Mouse (Mus musculus) T-helper 1 cell (primary cell): ENCODE data around the gene Commd4.
"Not testable (repeated sequence)": the region's sequence is repeated elsewhere in the genome, so short reads cannot be mapped to it uniquely, and the experiment has no call there.

Experiments
- in situ Hi-C: fragments of 300-600 bp; cut with MboI, MseI; formaldehyde crosslinking; loops from one replicate; pipeline ENCODE4 v1.15.1; 2025; ENCODE audit warnings: high pct_unique_total_duplicates

Commd4 gene

GRCm38 (mm10) chr9:57158013-57158470 lies at the start of gene Commd4:
TSS of gene Commd4 (minus strand) at chr9:57158331.
- in situ Hi-C loops: no loop called here

GRCm38 (mm10) chr9:57206896-57207295 lies 48.8 kb upstream of the Commd4 start:
- in situ Hi-C loops: no loop called here

- in situ Hi-C loops: not testable (repeated sequence)
Measured at GRCm38 (mm10) chr9:57203571-57203970, 45.4 kb upstream of the Commd4 start.

GRCm38 (mm10) chr9:57202981-57203380 lies 44.9 kb upstream of the Commd4 start:
- in situ Hi-C loops: no loop called here

- in situ Hi-C loops: no loop called here
Measured at GRCm38 (mm10) chr9:57197414-57197813, 39.3 kb upstream of the Commd4 start.

- in situ Hi-C loops: no loop called here
Measured at GRCm38 (mm10) chr9:57196708-57197107, 38.6 kb upstream of the Commd4 start.

- in situ Hi-C loops: no loop called here
Measured at GRCm38 (mm10) chr9:57168411-57168810, 10.3 kb upstream of the Commd4 start.

GRCm38 (mm10) chr9:57166173-57166572 lies 8.0 kb upstream of the Commd4 start:
- in situ Hi-C loops: no loop called here

- in situ Hi-C loops: no loop called here
Measured at GRCm38 (mm10) chr9:57163137-57163536, 5.0 kb upstream of the Commd4 start.

GRCm38 (mm10) chr9:57162496-57162895 lies 4.4 kb upstream of the Commd4 start:
- in situ Hi-C loops: no loop called here

GRCm38 (mm10) chr9:57158506-57158905 lies 375 bp upstream of the Commd4 start:
- in situ Hi-C loops: no loop called here

GRCm38 (mm10) chr9:57157499-57157898 lies 632 bp downstream of the Commd4 start:
- in situ Hi-C loops: no loop called here

- in situ Hi-C loops: no loop called here
Measured at GRCm38 (mm10) chr9:57156823-57157222, 1.3 kb downstream of the Commd4 start.

- in situ Hi-C loops: no loop called here
Measured at GRCm38 (mm10) chr9:57156383-57156782, 1.7 kb downstream of the Commd4 start.

GRCm38 (mm10) chr9:57152331-57152730 lies 5.8 kb downstream of the Commd4 start:
- in situ Hi-C loops: no loop called here

- in situ Hi-C loops: no loop called here
Measured at GRCm38 (mm10) chr9:57150192-57150591, 7.9 kb downstream of the Commd4 start.

GRCm38 (mm10) chr9:57149021-57149420 lies 9.1 kb downstream of the Commd4 start:
- in situ Hi-C loops: no loop called here

- in situ Hi-C loops: no loop called here
Measured at GRCm38 (mm10) chr9:57148144-57148878, 9.8 kb downstream of the Commd4 start, which contains the start of gene Neil1. TSS of gene Neil1 (minus strand) at chr9:57148305.

GRCm38 (mm10) chr9:57147205-57148143 lies 10.7 kb downstream of the Commd4 start:
- in situ Hi-C loops: no loop called here

- in situ Hi-C loops: no loop called here
Measured at GRCm38 (mm10) chr9:57146451-57147066, 11.6 kb downstream of the Commd4 start.

GRCm38 (mm10) chr9:57144830-57145229 lies 13.3 kb downstream of the Commd4 start:
- in situ Hi-C loops: loop anchor here (5.0 kb wide), 1 partner anchor 203 kb away; no protein-coding TSS in a partner anchor

GRCm38 (mm10) chr9:57143212-57143611 lies 14.9 kb downstream of the Commd4 start:
- in situ Hi-C loops: loop anchor here (5.0 kb wide), 1 partner anchor 201 kb away; no protein-coding TSS in a partner anchor
